Mouse (Mus musculus): ENCODE data around the gene Sec14l1.

DNA sequence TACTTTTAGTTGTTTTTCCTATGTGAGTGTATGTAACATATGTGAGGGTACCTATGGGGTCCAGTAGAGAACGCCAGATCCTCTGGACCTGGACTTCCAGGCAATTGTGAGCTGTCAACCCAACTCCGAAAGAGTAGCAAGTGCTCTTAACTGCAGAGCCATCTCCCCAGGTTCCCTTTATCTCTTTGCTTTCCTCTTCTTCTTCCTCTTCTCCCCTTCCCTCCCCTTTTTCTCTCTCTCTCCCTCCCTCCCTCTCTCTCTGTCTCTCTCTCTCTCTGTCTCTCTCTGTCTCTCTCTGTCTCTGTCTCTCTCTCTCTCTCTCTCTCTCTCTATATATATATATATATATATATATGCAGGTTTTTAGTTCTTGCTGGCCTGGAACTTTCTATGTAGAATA is 7.1 kb upstream of the Sec14l1 start:
- no peak for TF ChIP-seq CTCF (conservative IDR thresholded peaks at IDR 0.05; ENCODE audit: insufficient read depth, insufficient read length, low read depth, low read length)
- no peak for TF ChIP-seq POLR2A (IDR thresholded peaks at IDR 0.05; ENCODE audit: low read depth, low read length)

Measured in kidney, adult 2 months (tissue).